ENCODE assay signal across 12 mouse cellular contexts in the genomic region with DNA sequence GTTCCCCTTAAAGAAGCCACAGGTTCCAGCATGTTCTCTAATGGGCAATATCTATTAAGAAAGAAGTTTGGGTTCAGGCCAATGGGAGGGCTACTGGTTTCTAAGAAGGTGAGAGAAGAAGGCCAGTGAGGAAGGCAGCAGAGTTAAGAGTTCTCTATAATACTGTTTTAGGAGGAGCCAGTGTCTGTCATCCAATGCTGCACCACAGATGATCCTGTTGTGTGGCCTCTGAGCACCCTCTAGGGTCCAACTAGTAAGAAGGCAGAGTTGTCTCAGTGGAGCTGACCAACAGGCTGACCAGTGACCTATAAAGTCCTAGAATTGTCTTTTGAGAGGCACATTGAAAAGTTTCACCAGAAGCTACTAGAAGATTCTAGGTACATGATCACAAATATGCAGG.
A peak's percentile ranks its signal among the peaks of the same experiment; 100 is the strongest.
DNase-seq lines count a peak whose midpoint lies in the region; ATAC-seq and TF ChIP-seq lines count a peak whose summit lies in the region.
"Had no signal": no experiment of that assay in that cellular context is flagged by ENCODE, and none has a peak within 500 bp of the region (broad histone marks: within the 10 kb centered on the region; RNA-seq: fewer than 3 reads in every experiment).

No protein-coding gene starts in this region.

- H3K4me2 ChIP-seq in hindbrain, postnatal 0 days (ENCODE audit: low read depth, low read length), result no peak overlapping the region
- H3K4me2 ChIP-seq in hindbrain, embryonic 13.5 days, result no peak overlapping the region
- H3K4me2 ChIP-seq: hindbrain, embryonic 15.5 days had no signal

- peak; percentile 17 for DNase-seq in adrenal gland, adult 8-10 months
- DNase-seq in adrenal gland, adult 18-20 months (ENCODE audit: low spot score in 2 of 2), result no peak
- DNase-seq in hindbrain, postnatal 0 days (ENCODE audit: low spot score), result no peak
- DNase-seq in 3T3-L1 (ENCODE audit: low read depth, low spot score), result peak; percentile 34
- peak; percentile 40 for DNase-seq in kidney, postnatal 14 days
- no peak for DNase-seq in natural killer cell, adult 2 months (ENCODE audit: low spot score in 2 of 2)
- no peak for DNase-seq in neural tube, embryonic 10.5 days (ENCODE audit: extremely low spot score, low spot score)
- DNase-seq: cerebellum, postnatal 25 days; thymus, postnatal 25 days had no signal

- H3K4me3 ChIP-seq in hindbrain, postnatal 0 days (ENCODE audit: low read length), result no peak overlapping the region
- no peak overlapping the region for H3K4me3 ChIP-seq in hindbrain, embryonic 13.5 days
- H3K4me3 ChIP-seq: hindbrain, embryonic 15.5 days had no signal

- H3K27me3 ChIP-seq in hindbrain, postnatal 0 days (ENCODE audit: insufficient read depth, low read length), result no peaks in the 10 kb centered on the region
- H3K27me3 ChIP-seq in hindbrain, embryonic 13.5 days, result no peaks in the 10 kb centered on the region
- H3K27me3 ChIP-seq: hindbrain, embryonic 15.5 days had no signal

- H3K9me3 ChIP-seq in hindbrain, postnatal 0 days (ENCODE audit: low read length), result no peaks in the 10 kb centered on the region
- no peaks in the 10 kb centered on the region for H3K9me3 ChIP-seq in hindbrain, embryonic 13.5 days
- H3K9me3 ChIP-seq: hindbrain, embryonic 15.5 days had no signal

- no peak overlapping the region for H3K27ac ChIP-seq in hindbrain, postnatal 0 days
- no peak overlapping the region for H3K27ac ChIP-seq in hindbrain, embryonic 13.5 days
- H3K27ac ChIP-seq: hindbrain, embryonic 15.5 days; macrophage had no signal

- peak; percentile 12; the same call in 1 of the 2 replicates for TF ChIP-seq CTCF in hindbrain, postnatal 0 days (IDR thresholded peaks at IDR 0.05; ENCODE audit: low read depth)

- H3K9ac ChIP-seq in hindbrain, postnatal 0 days (replicated peaks; ENCODE audit: low read length), result no peak overlapping the region
- H3K9ac ChIP-seq in hindbrain, embryonic 13.5 days, result no peak overlapping the region
- H3K9ac ChIP-seq: hindbrain, embryonic 15.5 days had no signal

- ATAC-seq in hindbrain, postnatal 0 days, result no peak
- no peak for ATAC-seq in hindbrain, embryonic 13.5 days (ENCODE audit: low FRiP score)

- no peaks in the 10 kb centered on the region for H3K4me1 ChIP-seq in hindbrain, postnatal 0 days (ENCODE audit: insufficient read depth, low read length)
- H3K4me1 ChIP-seq in hindbrain, embryonic 13.5 days (replicated peaks), result no peaks in the 10 kb centered on the region
- H3K4me1 ChIP-seq: hindbrain, embryonic 15.5 days had no signal

- no peaks in the 10 kb centered on the region for H3K36me3 ChIP-seq in hindbrain, postnatal 0 days (ENCODE audit: insufficient read depth, low read length)
- H3K36me3 ChIP-seq in hindbrain, embryonic 13.5 days, result no peaks in the 10 kb centered on the region
- H3K36me3 ChIP-seq: hindbrain, embryonic 15.5 days had no signal

Comparison
In these comparisons a context has a peak if more than half of its experiments do, and no peak if none do; other contexts are left out.
1. DNase-seq: peak in adrenal gland, adult 8-10 months (single experiment), 3T3-L1 (single experiment) and kidney, postnatal 14 days (single experiment); none in adrenal gland, adult 18-20 months (0 of 2), hindbrain, postnatal 0 days (single experiment), natural killer cell, adult 2 months (0 of 2) and neural tube, embryonic 10.5 days (single experiment).